Mouse (Mus musculus) hindbrain, embryonic 16.5 days (tissue): ENCODE measurements around the gene Lrrc47. TPM values are rescaled to one million over a fixed set of nuclear protein-coding genes. Genes with fewer than 3 reads are reported as not detected.
A peak's percentile ranks its signal among the peaks of the same experiment; 100 is the strongest.

ENCODE experiments used
- ATAC-seq: fragments of 200-750 bp; cut with Nextera tagmentation; 2 replicates; pipeline ENCODE4 v1.8.0; 2017; ENCODE audit warnings: moderate TSS enrichment, moderate library complexity
- H3K27ac ChIP-seq: fragments of 300-500 bp; sonication (generic); 2 replicates; pipeline ENCODE4 v1.5.1; 2014; ENCODE audit warnings: low read depth, mild to moderate bottlenecking, control low read depth, low read length, moderate library complexity
- H3K27me3 ChIP-seq: fragments of 300-500 bp; sonication (generic); replicated peaks from 2 replicates; pipeline ENCODE4 v1.6.1; 2014; ENCODE audit warnings: low read length; ENCODE audit not compliant: control insufficient read depth, insufficient read depth
- H3K36me3 ChIP-seq: fragments of 300-500 bp; sonication (generic); 2 replicates; pipeline ENCODE4 v1.6.1; 2014; ENCODE audit warnings: mild to moderate bottlenecking, low read length, moderate library complexity, mixed read lengths; ENCODE audit not compliant: control insufficient read depth, insufficient read depth
- H3K4me1 ChIP-seq: fragments of 300-500 bp; sonication (generic); 2 replicates; pipeline ENCODE4 v1.6.1; 2014; ENCODE audit warnings: low read depth, low read length; ENCODE audit not compliant: control insufficient read depth, insufficient read depth
- H3K4me2 ChIP-seq: fragments of 300-500 bp; sonication (generic); 2 replicates; pipeline ENCODE4 v1.6.1; 2014; ENCODE audit warnings: mild to moderate bottlenecking, low read length, control low read depth, moderate library complexity
- H3K4me3 ChIP-seq: fragments of 300-500 bp; sonication (generic); 2 replicates; pipeline ENCODE4 v1.5.1; 2014; ENCODE audit warnings: mild to moderate bottlenecking, low read length, control low read depth, moderate library complexity
- H3K9ac ChIP-seq: fragments of 300-500 bp; sonication (generic); 2 replicates; pipeline ENCODE4 v1.6.1; 2014; ENCODE audit warnings: low read depth, mild to moderate bottlenecking, control low read depth, low read length, moderate library complexity
- H3K9me3 ChIP-seq: fragments of 300-500 bp; sonication (generic); 2 replicates; pipeline ENCODE4 v1.6.1; 2014; ENCODE audit warnings: mild to moderate bottlenecking, low read length, moderate library complexity; ENCODE audit not compliant: control insufficient read depth
- WGBS: fragments of 180-500 bp; shearing (Covaris S2); extraction: QIAGEN DNeasy Blood & Tissue Kit; methylation state at CpG from one replicate; pipeline ENCODE4 v1.1.7; 2014; 5-methylcytosine and 5-hydroxymethylcytosine counted together
- polyA plus RNA-seq: library from polyadenylated mRNA; unstranded; fragments of >200 nt; fragmentation: Nextera tagmentation; extraction: Ambion mirVana; gene quantifications from 2 replicates; pipeline ENCODE4 v1.2.1, GENCODE M21; 2015

Lrrc47 gene
- 12.8 and 15.8 TPM in 2 replicates for polyA plus RNA-seq

DNA sequence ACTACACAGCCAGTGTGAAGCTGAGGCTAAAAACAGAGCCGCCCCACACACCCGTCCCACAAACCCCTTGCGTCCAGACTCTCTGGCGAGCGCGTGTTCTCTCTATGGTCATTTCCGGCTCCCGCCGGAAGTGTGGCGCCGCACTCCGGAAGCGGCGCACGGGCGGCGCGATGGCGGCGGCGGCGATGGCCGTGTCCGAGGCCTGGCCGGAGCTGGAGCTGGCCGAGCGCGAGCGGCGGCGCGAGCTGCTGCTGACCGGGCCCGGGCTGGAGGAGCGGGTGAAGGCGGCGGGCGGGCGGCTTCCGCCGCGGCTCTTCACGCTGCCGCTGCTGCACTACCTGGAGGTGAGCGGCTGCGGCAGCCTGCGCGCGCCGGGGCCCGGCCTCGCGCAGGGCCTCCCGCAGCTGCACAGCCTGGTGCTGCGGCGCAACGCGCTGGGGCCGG lies at the start of gene Lrrc47:
TSS of gene Lrrc47 (plus strand) at position 86 of the 444 bp plus-strand sequence.
- peaks cover 15% of the 10 kb centered on the region for H3K36me3 ChIP-seq
- peak within 1 kb of the TSS; percentile 96 for H3K4me2 ChIP-seq
- H3K9me3 ChIP-seq, result no peaks in the 10 kb centered on the region
- H3K9ac ChIP-seq, result peak within 1 kb of the TSS; percentile 93
- peak; percentile 97 for ATAC-seq
- peaks cover 20% of the 10 kb centered on the region for H3K4me1 ChIP-seq
- H3K27me3 ChIP-seq, result no peaks in the 10 kb centered on the region
- WGBS, result 0% methylated on average over 32 of the region's 59 CpGs
- peak within 1 kb of the TSS; percentile 75 for H3K27ac ChIP-seq
- H3K4me3 ChIP-seq, result peak within 1 kb of the TSS; percentile 98

DNA sequence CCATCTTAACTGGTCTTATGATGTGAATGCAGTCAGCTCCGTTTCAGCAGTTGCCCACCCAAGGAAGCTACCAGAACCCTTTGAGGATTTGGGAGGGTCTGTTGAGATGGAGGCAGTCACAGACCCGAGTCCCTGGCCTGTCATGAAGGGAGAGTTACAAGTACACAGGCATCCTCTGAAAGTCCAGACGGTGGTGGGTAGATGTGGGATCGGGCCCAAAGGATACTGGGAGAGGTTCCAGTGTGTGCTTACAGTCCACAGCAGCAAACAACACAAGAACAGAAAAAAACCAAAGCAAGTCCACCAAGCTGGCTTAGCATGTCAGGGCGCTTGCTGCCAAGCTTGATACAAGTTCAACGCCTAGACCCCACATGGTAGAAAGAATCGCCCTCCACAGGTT lies 48.9 kb upstream of the Lrrc47 start:
- H3K4me3 ChIP-seq, result no peak overlapping the region
- no peak for ATAC-seq

DNA sequence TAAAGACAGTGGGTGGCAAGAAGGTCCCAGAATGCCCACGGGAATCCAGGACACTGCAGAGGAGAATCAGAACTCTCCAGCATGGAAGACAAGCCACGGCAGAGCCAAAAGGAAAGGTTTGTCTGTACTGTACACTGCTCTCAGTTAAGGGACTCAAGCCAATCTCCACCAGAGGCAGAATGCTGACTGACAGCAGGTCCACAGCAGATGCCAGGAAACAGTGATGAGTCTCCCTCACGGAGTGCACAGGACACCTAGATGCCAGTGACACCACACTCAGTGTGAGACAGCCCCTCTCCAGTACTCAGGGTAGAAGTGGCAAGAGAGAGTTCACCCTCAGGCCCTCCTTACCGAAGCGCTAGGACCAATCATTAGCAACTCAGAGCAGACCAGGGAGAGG lies 44.9 kb upstream of the Lrrc47 start:
- no peak for ATAC-seq
- H3K4me2 ChIP-seq, result no peak overlapping the region
- no peaks in the 10 kb centered on the region for H3K4me1 ChIP-seq
- no peak overlapping the region for H3K9ac ChIP-seq
- H3K4me3 ChIP-seq, result no peak overlapping the region
- no peaks in the 10 kb centered on the region for H3K27me3 ChIP-seq
- 91% methylated on average over 5 of the region's 5 CpGs for WGBS
- no peak overlapping the region for H3K27ac ChIP-seq
- H3K9me3 ChIP-seq, result no peaks in the 10 kb centered on the region
- peaks cover 44% of the 10 kb centered on the region for H3K36me3 ChIP-seq

More for the DNA sequence above, 48.9 kb upstream of the Lrrc47 start:
- Histone ChIP-seq H3K36me3 (peaks cover 42% of the 10 kb centered on the region), H3K4me1 (peaks cover 12% of the 10 kb centered on the region), H3K27ac (no peak overlapping the region), H3K9ac (no peak overlapping the region), H3K4me2 (no peak overlapping the region), H3K27me3 (no peaks in the 10 kb centered on the region), H3K9me3 (no peaks in the 10 kb centered on the region)
- 86% methylated on average over 7 of the region's 7 CpGs for WGBS

GRCm38 (mm10) chr4:153967556-153967955 lies 44.0 kb upstream of the Lrrc47 start:
- ATAC-seq, result no peak
- Histone ChIP-seq H3K27ac (no peak overlapping the region), H3K9ac (no peak overlapping the region), H3K4me2 (no peak overlapping the region), H3K4me1 (no peaks in the 10 kb centered on the region), H3K36me3 (peaks cover 37% of the 10 kb centered on the region), H3K9me3 (no peaks in the 10 kb centered on the region), H3K27me3 (no peaks in the 10 kb centered on the region), H3K4me3 (no peak overlapping the region)
- WGBS, result 79% methylated on average over 2 of the region's 2 CpGs

GRCm38 (mm10) chr4:153968063-153968462 lies 43.5 kb upstream of the Lrrc47 start:
- Histone ChIP-seq H3K9me3 (no peaks in the 10 kb centered on the region), H3K4me1 (0 out of 2 replicates have a peak, but pooled peaks cover 1% of the 10 kb centered on the region), H3K4me2 (no peak overlapping the region), H3K4me3 (no peak overlapping the region), H3K36me3 (peaks cover 36% of the 10 kb centered on the region), H3K9ac (no peak overlapping the region), H3K27me3 (no peaks in the 10 kb centered on the region), H3K27ac (no peak overlapping the region)
- WGBS, result 94% methylated on average over 2 of the region's 2 CpGs
- ATAC-seq, result no peak

DNA sequence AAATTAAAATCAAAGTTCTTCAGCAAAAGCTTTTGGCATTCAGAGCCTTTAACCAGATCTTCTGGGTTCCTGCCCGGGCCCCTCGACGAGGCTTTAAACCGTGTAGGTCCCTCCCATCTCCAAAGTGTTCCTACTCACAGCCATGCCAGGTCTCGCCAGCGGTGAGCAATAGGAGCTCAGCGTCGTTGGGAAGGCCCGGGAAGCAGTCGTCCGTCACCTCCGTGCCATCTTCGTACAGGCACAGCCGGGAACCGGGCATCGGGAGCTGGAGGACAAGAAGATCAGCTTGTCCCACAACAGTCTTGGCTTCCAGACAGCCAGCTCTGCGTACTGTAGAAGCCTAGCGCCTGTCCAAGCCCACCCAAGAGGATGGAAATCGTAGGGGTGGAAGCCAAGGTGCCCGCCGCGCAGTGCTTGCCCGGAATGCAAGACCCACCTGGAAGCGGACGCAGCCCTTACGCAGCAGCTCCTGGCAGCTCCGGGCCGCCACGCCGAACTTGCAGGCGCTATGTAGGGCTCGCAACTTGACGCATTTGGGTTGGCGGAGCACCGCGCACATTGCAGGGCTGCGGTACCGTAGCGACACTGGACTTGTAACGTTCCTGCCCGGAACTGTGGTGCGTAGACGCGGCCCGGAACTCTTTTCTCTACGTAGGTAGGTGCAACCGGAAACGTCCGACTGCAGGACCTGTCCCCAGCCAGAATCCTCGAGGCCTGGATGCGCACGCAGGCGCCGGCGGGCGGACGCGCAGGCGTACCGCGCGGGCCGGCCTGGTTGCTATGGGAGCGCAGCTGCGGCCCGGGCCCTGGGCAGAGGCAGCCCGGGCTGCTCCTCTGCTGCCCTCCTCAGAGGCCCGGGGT lies 36.9 kb upstream of the Lrrc47 start, which contains the start of the genes Dffb and Cep104:
TSS of gene Dffb (minus strand) at position 696 of the 861 bp plus-strand sequence.
TSS of gene Cep104 (plus strand) at position 764 of the 861 bp plus-strand sequence.
- WGBS, result 2% methylated on average over 66 of the region's 68 CpGs
- Histone ChIP-seq H3K4me3 (peak within 1 kb of the TSS; percentile 96), H3K27ac (peak within 1 kb of the TSS; percentile 72), H3K4me1 (peaks cover 26% of the 10 kb centered on the region), H3K9me3 (no peaks in the 10 kb centered on the region), H3K4me2 (peak within 1 kb of the TSS; percentile 79), H3K36me3 (peaks cover 15% of the 10 kb centered on the region), H3K9ac (peak within 1 kb of the TSS; percentile 94), H3K27me3 (no peaks in the 10 kb centered on the region)
- peak; percentile 98 for ATAC-seq

- peak; percentile 69 for ATAC-seq
Observed at GRCm38 (mm10) chr4:153975292-153975662, 36.3 kb upstream of the Lrrc47 start.

GRCm38 (mm10) chr4:153975768-153976167 lies 35.8 kb upstream of the Lrrc47 start:
- Histone ChIP-seq H3K9ac (peak overlapping the region; percentile 94), H3K4me3 (peak overlapping the region; percentile 96), H3K27ac (no peak overlapping the region), H3K27me3 (no peaks in the 10 kb centered on the region), H3K36me3 (peaks cover 23% of the 10 kb centered on the region), H3K4me2 (peak overlapping the region; percentile 79), H3K9me3 (no peaks in the 10 kb centered on the region), H3K4me1 (peaks cover 26% of the 10 kb centered on the region)
- 38% methylated on average over 6 of the region's 6 CpGs for WGBS
- no peak for ATAC-seq

More at GRCm38 (mm10) chr4:153975292-153975662, 36.3 kb upstream of the Lrrc47 start:
- H3K9ac ChIP-seq, result peak overlapping the region; percentile 94
- H3K36me3 ChIP-seq, result peaks cover 19% of the 10 kb centered on the region
- H3K4me2 ChIP-seq, result peak overlapping the region; percentile 79
- peaks cover 26% of the 10 kb centered on the region for H3K4me1 ChIP-seq
- no peaks in the 10 kb centered on the region for H3K27me3 ChIP-seq
- H3K9me3 ChIP-seq, result no peaks in the 10 kb centered on the region
- peak overlapping the region; percentile 96 for H3K4me3 ChIP-seq
- WGBS, result under 1% methylated on average over 23 of the region's 33 CpGs
- H3K27ac ChIP-seq, result peak overlapping the region; percentile 72; the same call in 1 of the 2 replicates

DNA sequence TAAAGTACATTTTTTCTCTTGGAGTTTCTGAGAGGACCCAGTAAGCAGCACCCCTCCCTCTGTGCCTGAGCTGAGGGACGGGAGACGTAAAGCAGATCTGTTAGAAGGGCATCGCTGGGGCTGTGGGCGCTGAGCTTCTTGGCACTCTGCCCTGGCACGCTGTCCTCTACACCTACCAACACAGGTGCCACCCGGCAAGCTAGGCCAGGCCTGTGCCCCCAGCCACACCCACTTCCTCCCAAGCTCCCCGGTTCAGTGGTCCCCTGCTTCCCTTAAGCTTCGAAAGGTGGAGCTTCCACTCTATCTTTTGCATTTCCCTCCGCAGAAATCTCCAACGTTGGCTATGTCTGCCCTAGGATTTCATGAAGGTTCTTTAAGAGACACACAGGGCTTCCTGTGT lies 32.3 kb upstream of the Lrrc47 start:
- ATAC-seq, result no peak
- H3K9ac ChIP-seq, result no peak overlapping the region
- H3K9me3 ChIP-seq, result no peaks in the 10 kb centered on the region
- H3K27ac ChIP-seq, result no peak overlapping the region
- H3K4me3 ChIP-seq, result no peak overlapping the region
- H3K27me3 ChIP-seq, result no peaks in the 10 kb centered on the region
- peaks cover 34% of the 10 kb centered on the region for H3K36me3 ChIP-seq
- H3K4me1 ChIP-seq, result peaks cover 19% of the 10 kb centered on the region
- no peak overlapping the region for H3K4me2 ChIP-seq
- WGBS, result 89% methylated on average over 10 of the region's 10 CpGs
